Mouse (Mus musculus) forebrain, embryonic 16.5 days (tissue): ENCODE measurements around the gene Loxl1. TPM values are rescaled to one million over a fixed set of nuclear protein-coding genes. Genes with fewer than 3 reads are reported as not detected.

Experiments used
- polyA plus RNA-seq: library from polyadenylated mRNA; unstranded; fragments of >200 nt; fragmentation: Nextera tagmentation; extraction: Ambion mirVana; gene quantifications from 2 replicates; pipeline ENCODE4 v1.2.1, GENCODE M21; 2015

Gene Loxl1
- polyA plus RNA-seq, 1 experiment from 2014 or later, result 11.5 TPM

Other genes with a start within 250 kb of the Loxl1 start
- gene Stra6, start 249.4 kb downstream of the Loxl1 start, polyA plus RNA-seq, result 9.2 and 11.7 TPM in 2 replicates
- gene Ccdc33, start 194.4 kb downstream of the Loxl1 start, polyA plus RNA-seq, result 0.51 and 0.79 TPM in 2 replicates
- gene Islr, start 108.9 kb downstream of the Loxl1 start, polyA plus RNA-seq, result 16.8 and 25.5 TPM in 2 replicates
- gene Islr2, start 108.9 kb downstream of the Loxl1 start, polyA plus RNA-seq, result 74.4 and 88.4 TPM in 2 replicates
- 7.4 and 8.1 TPM in 2 replicates for gene Pml, start 63.4 kb downstream of the Loxl1 start, polyA plus RNA-seq
- 104 and 120 TPM in 2 replicates for gene Stoml1, start 60.0 kb downstream of the Loxl1 start, polyA plus RNA-seq
- not detected in 2 replicates for gene Tbc1d21, start 57.3 kb upstream of the Loxl1 start, polyA plus RNA-seq
- 4.0 and 4.9 TPM in 2 replicates for gene Insyn1, start 175.4 kb upstream of the Loxl1 start, polyA plus RNA-seq
- 33.4 and 36.0 TPM in 2 replicates for gene Cd276, start 242.3 kb upstream of the Loxl1 start, polyA plus RNA-seq